Mouse (Mus musculus): ENCODE results near the gene Pou2f2. TPM values are rescaled to one million over a fixed set of nuclear protein-coding genes. Genes with fewer than 3 reads are reported as not detected.

The Pou2f2 gene
- polyA plus RNA-seq, 1 experiment from 2014 or later: 2.5 TPM

DNA sequence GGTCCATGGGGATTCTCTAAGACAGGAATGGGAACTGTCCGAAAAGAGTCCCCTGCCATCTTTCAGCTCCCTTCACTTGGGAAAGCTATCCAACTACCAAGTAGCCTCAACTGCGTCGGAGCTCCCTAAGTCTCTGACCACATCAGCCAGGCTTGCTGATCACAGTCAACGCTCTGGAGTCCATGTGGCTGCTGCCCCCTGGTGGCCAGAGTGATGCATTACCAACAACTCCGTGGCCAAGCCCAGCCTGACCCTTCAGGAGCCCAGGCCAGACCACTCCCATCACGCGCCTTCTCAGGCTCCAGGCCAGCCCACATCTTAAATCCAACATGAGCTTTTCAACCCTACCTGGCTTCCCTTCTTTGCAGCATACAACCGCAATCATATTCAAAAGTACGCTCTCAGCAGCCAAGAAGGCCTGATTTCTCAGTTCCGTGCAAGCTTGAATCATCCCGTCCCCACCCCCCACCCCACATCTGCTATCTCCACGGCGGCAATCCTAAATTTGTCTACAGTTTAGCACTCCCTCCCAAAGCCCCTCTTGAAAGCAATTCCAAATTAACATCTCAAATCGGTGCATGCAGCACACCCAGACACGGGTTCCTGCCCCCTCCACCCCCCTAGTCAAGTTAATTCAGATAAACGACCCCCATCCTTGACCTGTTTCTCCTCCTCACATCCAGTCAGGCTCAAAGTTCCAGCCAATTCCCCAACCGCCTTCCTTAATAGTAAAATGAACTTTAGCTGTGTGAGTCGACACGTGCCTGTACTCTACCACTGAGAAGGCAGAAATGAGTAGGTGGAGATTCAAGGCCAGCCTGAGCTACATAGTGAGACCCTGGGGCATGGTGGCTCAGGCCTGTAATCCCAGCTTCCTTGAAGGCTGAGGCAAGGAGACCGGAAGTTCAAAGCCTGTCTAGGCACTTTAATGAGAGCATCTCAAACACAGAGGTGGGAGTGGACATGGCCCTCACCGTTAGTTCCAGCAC is 8.4 kb upstream of the Pou2f2 start:
- no peaks in the 10 kb centered on the region; the same call in 1 of the 2 replicates for H3K4me1 ChIP-seq
- no peak overlapping the region for H3K4me3 ChIP-seq (replicated peaks)
- no peaks in the 10 kb centered on the region for H3K36me3 ChIP-seq
- ATAC-seq (replicated peaks; ENCODE audit: low FRiP score): peak; percentile 76; the same call in 1 of the 2 replicates
- H3K9me3 ChIP-seq (replicated peaks): no peaks in the 10 kb centered on the region
- H3K4me2 ChIP-seq: no peak overlapping the region
- H3K27ac ChIP-seq: no peak overlapping the region
- no peak overlapping the region for H3K9ac ChIP-seq
- 24% methylated on average over 21 of the region's 21 CpGs for WGBS
- H3K27me3 ChIP-seq: peaks cover 26% of the 10 kb centered on the region

DNA sequence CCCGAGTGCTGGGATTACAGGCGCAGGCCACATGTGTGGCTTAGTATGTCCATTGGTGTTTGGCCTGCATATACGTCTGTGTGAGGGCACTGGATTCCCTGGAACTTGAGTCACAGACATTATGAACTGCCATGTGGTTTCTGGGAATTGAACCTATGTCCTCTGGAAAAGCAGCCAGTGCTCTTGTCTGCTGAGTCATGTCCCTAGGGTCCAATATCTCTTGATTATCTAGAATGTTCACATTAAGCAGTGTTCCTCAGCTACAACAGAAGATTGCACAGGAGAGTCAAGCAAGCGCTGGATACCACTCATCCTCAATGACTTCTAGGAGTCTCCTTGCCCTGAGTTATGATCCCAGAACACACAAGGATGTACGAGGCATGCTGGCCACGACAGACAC is 4.6 kb upstream of the Pou2f2 start:
- peaks cover 11% of the 10 kb centered on the region for H3K4me1 ChIP-seq
- 74% methylated on average over 6 of the region's 6 CpGs for WGBS
- no peak overlapping the region for H3K4me2 ChIP-seq
- no peak overlapping the region for H3K27ac ChIP-seq
- H3K9me3 ChIP-seq (replicated peaks): no peaks in the 10 kb centered on the region
- H3K9ac ChIP-seq: no peak overlapping the region
- H3K27me3 ChIP-seq: peaks cover 65% of the 10 kb centered on the region
- no peak overlapping the region for H3K4me3 ChIP-seq (replicated peaks)
- no peak for ATAC-seq (replicated peaks; ENCODE audit: low FRiP score)
- H3K36me3 ChIP-seq: no peaks in the 10 kb centered on the region

DNA sequence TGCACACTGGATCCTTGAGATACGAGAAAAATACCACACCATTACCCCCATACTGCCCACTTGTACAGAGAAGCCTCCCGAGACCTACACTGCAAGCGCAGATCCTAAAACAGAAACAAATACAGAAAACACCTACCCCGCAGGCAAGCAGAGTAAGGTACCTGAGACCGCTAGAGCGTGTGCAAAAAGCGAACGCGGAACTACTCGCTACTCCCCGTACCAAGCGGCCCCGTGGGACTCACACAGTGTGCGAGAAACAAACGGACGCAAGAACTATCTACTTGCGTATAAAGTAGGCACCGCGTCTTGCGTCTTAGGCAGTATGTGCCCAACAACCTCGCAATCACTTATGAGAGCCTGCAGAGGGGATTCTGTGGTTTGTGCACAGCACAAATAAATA is 2.3 kb upstream of the Pou2f2 start:
- WGBS: 4% methylated on average over 21 of the region's 21 CpGs
- 0 out of 2 replicates have a peak overlapping the region, but pooled peaks have one; percentile 8 for H3K4me3 ChIP-seq (replicated peaks)
- ATAC-seq (replicated peaks; ENCODE audit: low FRiP score): no peak

DNA sequence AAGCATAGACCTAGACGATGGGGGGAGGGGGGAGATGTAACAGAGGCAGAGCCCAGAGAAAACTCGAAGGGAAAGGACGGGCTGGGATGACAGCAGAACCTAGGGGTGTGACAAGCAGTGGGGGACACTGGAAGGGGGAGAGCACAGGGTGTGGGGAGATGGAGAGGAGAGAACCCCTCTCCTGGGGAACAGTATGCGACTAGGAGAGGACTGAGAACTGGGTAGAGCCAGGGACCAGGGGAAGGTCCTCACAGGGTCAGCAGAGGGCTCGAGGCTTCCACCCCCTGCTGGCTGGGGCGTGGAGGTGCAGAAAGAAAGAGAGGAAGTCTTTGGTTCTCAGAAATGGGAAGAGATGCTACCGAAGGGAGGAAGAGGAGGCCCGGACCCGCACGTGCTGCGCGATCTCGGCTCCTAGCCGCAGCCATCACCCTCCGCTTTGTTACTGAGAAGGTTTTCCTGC is 1.8 kb upstream of the Pou2f2 start:
- no peak for ATAC-seq (replicated peaks; ENCODE audit: low FRiP score)

More for the DNA sequence above, 2.3 kb upstream of the Pou2f2 start:
- no peaks in the 10 kb centered on the region for H3K36me3 ChIP-seq
- H3K4me2 ChIP-seq: 0 out of 2 replicates have a peak overlapping the region, but pooled peaks have one; percentile 31
- no peak overlapping the region for H3K9ac ChIP-seq
- H3K27ac ChIP-seq: no peak overlapping the region
- H3K27me3 ChIP-seq: peaks cover 87% of the 10 kb centered on the region
- H3K9me3 ChIP-seq (replicated peaks): no peaks in the 10 kb centered on the region
- H3K4me1 ChIP-seq: peaks cover 21% of the 10 kb centered on the region

DNA sequence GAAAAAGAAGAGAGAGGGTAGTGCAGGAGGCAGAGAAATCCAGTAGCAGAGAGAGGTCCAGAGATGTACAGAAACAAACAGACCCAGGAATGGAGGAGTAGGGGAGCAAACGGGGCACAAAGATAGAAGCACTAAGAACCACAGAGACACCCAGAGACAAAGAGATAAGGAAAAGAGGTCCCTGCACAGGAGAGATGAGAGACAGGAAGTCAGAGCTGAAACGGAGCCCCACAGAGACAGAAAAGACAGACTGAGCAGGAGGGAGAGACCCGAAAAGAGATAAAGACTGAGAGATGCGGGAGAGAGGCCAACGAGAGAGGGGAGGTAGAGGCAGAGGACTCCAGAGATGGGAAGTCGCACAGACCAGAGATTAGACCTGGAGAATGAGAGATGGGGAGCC is 986 bp upstream of the Pou2f2 start:
- Histone ChIP-seq H3K9me3 (replicated peaks) (no peaks in the 10 kb centered on the region), H3K9ac (no peak overlapping the region), H3K27ac (no peak overlapping the region), H3K27me3 (peaks cover 93% of the 10 kb centered on the region), H3K4me1 (peaks cover 21% of the 10 kb centered on the region), H3K4me3 (replicated peaks) (no peak overlapping the region), H3K36me3 (no peaks in the 10 kb centered on the region), H3K4me2 (no peak overlapping the region)
- ATAC-seq (replicated peaks; ENCODE audit: low FRiP score): no peak
- WGBS: 3% methylated on average over 6 of the region's 6 CpGs

More for the DNA sequence above, 1.8 kb upstream of the Pou2f2 start:
- Histone ChIP-seq H3K36me3 (no peaks in the 10 kb centered on the region), H3K27ac (no peak overlapping the region), H3K4me1 (peaks cover 21% of the 10 kb centered on the region), H3K9me3 (replicated peaks) (no peaks in the 10 kb centered on the region), H3K27me3 (peaks cover 87% of the 10 kb centered on the region), H3K4me2 (0 out of 2 replicates have a peak overlapping the region, but pooled peaks have one; percentile 31), H3K9ac (no peak overlapping the region), H3K4me3 (replicated peaks) (0 out of 2 replicates have a peak overlapping the region, but pooled peaks have one; percentile 8)
- whole genome bisulfite sequencing: 2% methylated on average over 15 of the region's 15 CpGs

GRCm38 (mm10) chr7:25178787-25179605 is 530 bp downstream of the Pou2f2 start:
- Histone ChIP-seq H3K4me3 (replicated peaks) (peak overlapping the region; percentile 53), H3K9ac (0 out of 2 replicates have a peak overlapping the region, but pooled peaks have one; percentile 14), H3K9me3 (replicated peaks) (no peaks in the 10 kb centered on the region), H3K27me3 (peaks cover 88% of the 10 kb centered on the region), H3K27ac (no peak overlapping the region), H3K4me2 (peak overlapping the region; percentile 92), H3K4me1 (peaks cover 21% of the 10 kb centered on the region), H3K36me3 (no peaks in the 10 kb centered on the region)
- peak; percentile 75 for ATAC-seq (replicated peaks; ENCODE audit: low FRiP score)
- WGBS: under 1% methylated on average over 50 of the region's 56 CpGs

GRCm38 (mm10) chr7:25178317-25178716 is 1.2 kb downstream of the Pou2f2 start:
- peak overlapping the region; percentile 53 for H3K4me3 ChIP-seq (replicated peaks)
- no peak overlapping the region for H3K9ac ChIP-seq
- H3K9me3 ChIP-seq (replicated peaks): no peaks in the 10 kb centered on the region
- under 1% methylated on average over 17 of the region's 17 CpGs for WGBS
- H3K36me3 ChIP-seq: no peaks in the 10 kb centered on the region
- no peak overlapping the region for H3K27ac ChIP-seq
- H3K4me1 ChIP-seq: peaks cover 21% of the 10 kb centered on the region
- peak overlapping the region; percentile 92 for H3K4me2 ChIP-seq
- no peak for ATAC-seq (replicated peaks; ENCODE audit: low FRiP score)
- peaks cover 82% of the 10 kb centered on the region for H3K27me3 ChIP-seq

- Histone ChIP-seq H3K27ac (no peak overlapping the region), H3K4me1 (peaks cover 12% of the 10 kb centered on the region), H3K9ac (no peak overlapping the region), H3K36me3 (no peaks in the 10 kb centered on the region), H3K27me3 (peaks cover 50% of the 10 kb centered on the region), H3K9me3 (replicated peaks) (no peaks in the 10 kb centered on the region), H3K4me2 (no peak overlapping the region), H3K4me3 (replicated peaks) (no peak overlapping the region)
- WGBS: 66% methylated on average over 11 of the region's 11 CpGs
- no peak for ATAC-seq (replicated peaks; ENCODE audit: low FRiP score)
Observed at GRCm38 (mm10) chr7:25174343-25174742, 5.2 kb downstream of the Pou2f2 start.

DNA sequence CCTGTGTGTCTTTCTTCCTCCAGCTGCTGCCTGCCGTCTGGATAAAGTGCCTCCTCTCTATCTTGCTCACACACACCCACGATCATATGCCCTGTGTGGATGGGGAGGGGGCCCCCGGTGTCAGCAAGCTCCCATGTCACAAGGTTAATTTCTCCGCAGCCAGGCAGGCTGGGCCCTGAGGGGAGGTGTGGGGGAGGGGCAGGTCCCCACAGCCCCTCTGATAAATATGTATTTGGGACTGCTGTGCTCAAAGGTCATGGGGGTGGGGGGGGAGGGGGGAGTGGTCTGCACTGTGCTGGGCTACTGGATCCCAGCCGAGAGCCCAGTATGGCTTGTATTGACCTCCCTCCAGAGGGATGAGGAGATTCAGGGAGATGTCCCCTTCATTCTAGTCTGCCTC is 6.9 kb downstream of the Pou2f2 start:
- Histone ChIP-seq H3K27me3 (peaks cover 34% of the 10 kb centered on the region), H3K4me3 (replicated peaks) (no peak overlapping the region), H3K4me2 (no peak overlapping the region), H3K9me3 (replicated peaks) (no peaks in the 10 kb centered on the region), H3K4me1 (no peaks in the 10 kb centered on the region), H3K36me3 (no peaks in the 10 kb centered on the region), H3K9ac (no peak overlapping the region), H3K27ac (no peak overlapping the region)
- no peak for ATAC-seq (replicated peaks; ENCODE audit: low FRiP score)
- 21% methylated on average over 5 of the region's 5 CpGs for WGBS

GRCm38 (mm10) chr7:25170583-25170982 is 8.9 kb downstream of the Pou2f2 start:
- no peak for ATAC-seq (replicated peaks; ENCODE audit: low FRiP score)
- Histone ChIP-seq H3K9ac (no peak overlapping the region), H3K9me3 (replicated peaks) (no peaks in the 10 kb centered on the region), H3K36me3 (no peaks in the 10 kb centered on the region), H3K27ac (no peak overlapping the region), H3K4me3 (replicated peaks) (no peak overlapping the region), H3K4me1 (no peaks in the 10 kb centered on the region), H3K27me3 (peaks cover 13% of the 10 kb centered on the region), H3K4me2 (no peak overlapping the region)
- 39% methylated on average over 3 of the region's 3 CpGs for WGBS

- Histone ChIP-seq H3K27ac (no peak overlapping the region), H3K9ac (no peak overlapping the region), H3K9me3 (replicated peaks) (no peaks in the 10 kb centered on the region), H3K4me2 (no peak overlapping the region), H3K4me1 (no peaks in the 10 kb centered on the region), H3K27me3 (peaks cover 7% of the 10 kb centered on the region), H3K36me3 (no peaks in the 10 kb centered on the region), H3K4me3 (replicated peaks) (no peak overlapping the region)
- no peak for ATAC-seq (replicated peaks; ENCODE audit: low FRiP score)
- WGBS: 84% methylated on average over 5 of the region's 5 CpGs
Observed at GRCm38 (mm10) chr7:25166106-25166505, 13.4 kb downstream of the Pou2f2 start.

All from kidney, embryonic 15.5 days (tissue).